Mouse (Mus musculus) frontal cortex, postnatal 14 days (tissue): ENCODE measurements around the gene Gm20509.
A peak's percentile ranks its signal among the peaks of the same experiment; 100 is the strongest.
"Not testable (repeated sequence)": the region's sequence is repeated elsewhere in the genome, so short reads cannot be mapped to it uniquely, and the experiment has no call there.

ENCODE experiments used
- DNase-seq, 2 experiments: peaks; one replicate each; pipeline ENCODE4 v3.0.0; 2022; ENCODE audit warnings: low spot score in 2 of 2

Gm20509 gene

DNA sequence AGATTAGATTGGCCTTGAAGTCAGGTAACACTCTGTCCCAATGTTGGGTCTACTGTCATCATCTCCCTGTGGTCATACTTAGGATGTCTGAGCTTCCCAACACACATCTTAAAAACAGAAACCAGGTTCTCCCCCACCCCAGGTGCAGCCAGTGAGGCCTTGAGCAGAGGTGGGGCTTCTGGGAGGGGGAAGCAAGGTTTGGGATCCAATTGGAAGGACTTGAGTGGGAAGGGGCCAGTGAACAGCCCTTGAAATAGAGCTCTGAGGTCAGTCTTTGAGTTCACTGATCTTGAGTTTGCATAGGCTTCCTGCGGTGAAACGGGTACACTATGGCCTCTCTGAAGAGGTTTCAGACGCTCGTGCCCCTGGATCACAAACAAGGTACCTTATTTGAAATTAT lies at the start of gene Gm20509:
TSS of gene Gm20509 (plus strand) at position 290 of the 400 bp plus-strand sequence.
- DNase-seq, result no peak

GRCm38 (mm10) chr9:73055441-73055911 lies 46.8 kb upstream of the Gm20509 start:
- DNase-seq, result no peak

- no peak for DNase-seq
These were observed 43.0 kb upstream of the Gm20509 start for GRCm38 (mm10) chr9:73059224-73059623.

GRCm38 (mm10) chr9:73063621-73064290 lies 38.5 kb upstream of the Gm20509 start:
- DNase-seq, result no peak

- DNase-seq, result no peak
These were observed 35.2 kb upstream of the Gm20509 start for GRCm38 (mm10) chr9:73067086-73067485.

DNA sequence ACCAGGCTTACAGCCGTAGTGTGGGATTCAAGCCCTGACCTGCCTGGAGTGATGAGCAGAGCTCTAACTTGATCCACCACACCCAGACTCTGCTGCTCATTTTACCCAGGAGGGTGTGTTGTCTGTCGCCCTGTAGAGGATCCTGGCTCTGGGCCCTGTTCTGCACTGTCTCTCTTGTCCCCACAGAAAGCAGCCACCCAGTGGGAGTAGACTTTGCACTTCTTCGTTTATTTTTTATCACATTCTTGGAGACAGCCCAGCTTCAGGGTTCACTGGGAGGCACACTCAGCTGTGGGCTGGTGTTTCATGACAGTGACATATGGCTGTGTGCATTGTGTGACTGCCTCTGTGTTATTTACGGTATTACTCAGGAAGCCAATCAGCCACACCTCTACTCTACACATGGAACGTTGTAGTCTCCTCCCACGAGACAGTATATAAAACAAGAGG lies 34.0 kb upstream of the Gm20509 start:
- DNase-seq, result peak; percentile 27 to 49

- DNase-seq, result no peak
These were observed 33.6 kb upstream of the Gm20509 start for GRCm38 (mm10) chr9:73068688-73069087.

GRCm38 (mm10) chr9:73070971-73071659 lies 31.2 kb upstream of the Gm20509 start:
- no peak for DNase-seq

DNA sequence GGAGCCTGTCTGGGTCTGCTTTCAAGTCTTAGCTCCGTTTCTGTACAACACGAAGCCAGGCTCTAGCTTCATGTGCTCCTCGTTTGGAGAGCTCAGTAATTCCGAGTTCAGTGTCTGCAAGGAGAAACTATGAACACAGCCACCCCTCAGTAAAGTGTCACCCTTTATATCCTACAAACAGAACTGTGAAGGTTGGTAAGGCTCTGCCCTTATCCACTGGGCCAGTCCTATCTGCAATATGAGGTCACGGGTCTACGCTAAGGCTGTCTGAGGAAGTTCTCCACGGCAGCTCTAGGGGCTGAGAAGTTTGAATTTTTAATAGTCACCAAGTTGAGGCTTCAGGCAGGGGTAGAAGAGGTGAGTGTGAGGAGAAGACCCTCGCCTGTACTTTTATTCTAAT lies 29.8 kb upstream of the Gm20509 start:
- no peak for DNase-seq

- no peak for DNase-seq
These were observed 29.1 kb upstream of the Gm20509 start for GRCm38 (mm10) chr9:73073169-73073568.

GRCm38 (mm10) chr9:73079349-73079748 lies 22.9 kb upstream of the Gm20509 start:
- not testable (repeated sequence) for DNase-seq

GRCm38 (mm10) chr9:73079801-73080325 lies 22.4 kb upstream of the Gm20509 start:
- DNase-seq, result no peak

DNA sequence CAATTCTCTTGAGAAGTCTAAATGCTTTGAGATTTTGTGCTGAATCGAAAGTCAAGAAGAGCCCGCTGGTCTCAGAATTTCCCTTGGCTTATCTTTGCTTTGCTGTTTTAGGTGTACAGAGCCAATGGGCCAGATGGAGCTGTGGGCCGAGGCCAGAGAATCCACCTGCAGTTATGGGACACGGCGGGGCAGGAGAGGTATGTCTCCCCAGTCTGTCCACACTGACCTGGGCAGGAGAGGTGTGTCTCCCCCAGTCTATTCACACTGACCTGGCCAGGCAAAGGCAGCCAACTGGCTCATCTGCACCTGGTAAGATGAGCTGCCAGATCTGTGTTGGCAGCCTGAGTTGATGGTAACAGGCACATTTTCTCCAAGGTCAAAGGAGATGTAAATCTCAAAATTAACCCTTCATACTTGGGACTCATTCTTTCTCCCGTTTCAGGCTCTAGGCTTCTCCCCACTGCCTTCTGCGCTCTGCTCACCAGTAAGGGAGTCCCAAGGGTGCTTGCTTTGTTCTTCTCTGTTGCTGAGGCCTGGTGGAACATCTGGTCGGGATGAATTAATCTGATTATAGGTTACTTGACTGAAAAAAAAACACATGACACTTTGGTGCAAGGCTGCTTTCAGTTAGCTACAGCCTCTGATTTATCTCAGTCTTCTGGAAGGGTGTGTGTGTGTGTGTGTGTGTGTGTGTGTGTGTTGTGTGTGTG lies 19.8 kb upstream of the Gm20509 start:
- DNase-seq, result no peak

- no peak for DNase-seq
These were observed 18.3 kb upstream of the Gm20509 start for GRCm38 (mm10) chr9:73083956-73084355.

DNA sequence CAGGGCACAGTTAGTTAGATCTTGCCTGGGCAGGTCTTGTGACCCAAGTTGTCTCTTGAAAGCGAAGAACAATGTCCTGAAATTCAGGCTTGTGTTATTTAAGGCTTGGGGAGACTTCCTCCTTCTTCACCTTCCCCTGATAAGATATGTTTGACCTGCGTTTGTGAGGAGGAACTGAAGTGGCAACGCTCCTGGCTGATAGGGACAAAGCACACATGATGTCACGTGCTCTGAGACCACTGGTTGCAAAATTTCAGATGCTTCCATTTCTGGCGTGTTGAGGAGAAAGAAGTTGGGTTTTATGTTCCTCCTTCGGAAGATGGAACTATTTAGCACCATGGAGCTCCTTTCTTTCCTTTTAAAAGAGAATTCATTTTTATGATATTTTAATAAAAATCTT lies 16.4 kb upstream of the Gm20509 start:
- no peak for DNase-seq

- no peak for DNase-seq
These were observed 15.1 kb upstream of the Gm20509 start for GRCm38 (mm10) chr9:73087121-73087520.

DNA sequence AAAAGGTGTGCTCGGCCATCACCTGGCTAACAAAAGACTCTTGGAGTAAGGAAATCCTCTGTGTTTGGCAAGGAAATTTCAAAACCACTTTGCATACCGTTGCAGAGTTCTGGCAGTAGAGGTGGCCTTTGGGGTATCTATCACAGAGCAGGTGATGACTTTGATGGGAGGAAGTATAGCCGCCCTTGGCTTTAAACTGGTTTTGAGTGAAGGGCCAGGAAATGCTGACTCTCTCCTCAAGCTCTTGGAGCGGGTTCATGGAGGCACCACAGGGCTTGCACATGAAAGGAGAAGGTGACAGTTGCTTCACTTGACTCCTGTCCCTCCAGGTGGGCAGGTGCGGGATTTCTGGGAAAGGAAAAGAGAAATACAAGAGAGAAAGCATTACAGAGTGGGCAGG lies 14.7 kb upstream of the Gm20509 start:
- DNase-seq, result no peak

GRCm38 (mm10) chr9:73089222-73089920 lies 12.9 kb upstream of the Gm20509 start:
- no peak for DNase-seq

GRCm38 (mm10) chr9:73090121-73090520 lies 12.1 kb upstream of the Gm20509 start:
- no peak for DNase-seq

DNA sequence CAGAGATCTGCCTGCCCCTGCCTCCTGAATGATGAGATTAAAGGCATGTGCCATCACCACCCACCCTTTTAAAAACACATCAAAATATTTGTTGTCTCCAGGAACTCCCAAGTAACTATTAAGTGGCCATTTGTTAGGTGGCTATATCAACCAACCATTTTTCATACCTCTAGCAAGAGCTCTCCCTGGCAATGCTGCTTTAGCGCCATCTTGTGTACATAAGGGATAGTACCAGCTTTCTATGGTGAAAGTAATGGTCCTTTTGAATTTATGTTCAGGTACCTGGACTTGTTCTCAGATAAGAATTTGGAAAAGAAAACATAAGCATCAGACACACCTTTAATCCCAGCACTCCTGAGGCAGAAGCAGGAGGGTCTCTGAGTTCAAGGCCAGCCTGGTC lies 10.5 kb upstream of the Gm20509 start:
- DNase-seq, result no peak

- no peak for DNase-seq
These were observed 7.7 kb upstream of the Gm20509 start for GRCm38 (mm10) chr9:73094580-73094979.

- DNase-seq, result no peak
These were observed 4.4 kb upstream of the Gm20509 start for GRCm38 (mm10) chr9:73097898-73098297.
